Mouse (Mus musculus): ENCODE measurements around the gene Pmepa1.

DNA sequence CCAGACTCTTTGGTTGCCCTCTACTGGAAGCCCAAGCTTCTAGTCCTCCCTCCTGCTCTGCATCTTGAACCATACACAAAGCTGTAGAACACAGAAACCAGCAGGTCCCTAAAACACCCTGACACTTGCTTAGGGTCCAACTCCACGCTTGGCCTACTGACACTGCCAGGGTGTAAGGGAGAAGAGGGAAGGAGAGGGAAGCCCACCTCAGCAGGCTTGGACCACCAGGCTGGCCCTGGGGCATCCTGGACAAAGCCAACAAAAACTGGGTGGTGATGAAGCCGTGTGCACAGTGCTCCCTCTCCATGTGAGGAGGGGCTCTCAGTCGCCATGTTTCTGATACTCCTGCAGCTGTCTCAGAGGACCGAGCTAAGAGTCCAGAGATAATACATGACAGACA, 96.3 kb downstream of the Pmepa1 start:
- TF ChIP-seq CTCF (IDR thresholded peaks at IDR 0.05; ENCODE audit: low read depth, low read length) (no peak), POLR2A (IDR thresholded peaks at IDR 0.05; ENCODE audit: extremely low read depth, insufficient read depth, low read length) (no peak)

Data from liver, adult 2 months (tissue).